Mouse (Mus musculus): ENCODE measurements around the gene Aym1. TPM values are rescaled to one million over a fixed set of nuclear protein-coding genes. Genes with fewer than 3 reads are reported as not detected.
"Not testable (repeated sequence)": the region's sequence is repeated elsewhere in the genome, so short reads cannot be mapped to it uniquely, and the experiment has no call there.

Aym1 gene
- polyA plus RNA-seq, 1 experiment from 2014 or later, result not detected

- H3K36me3 ChIP-seq (ENCODE audit: control insufficient read depth, insufficient read depth, low read length), result no peaks in the 10 kb centered on the region
- H3K4me2 ChIP-seq (ENCODE audit: low read length), result no peak overlapping the region
- H3K9ac ChIP-seq (ENCODE audit: low read length), result no peak overlapping the region
- no peak overlapping the region for H3K4me3 ChIP-seq (ENCODE audit: low read depth, low read length)
- 0 out of 2 replicates have a peak, but pooled peaks cover 4% of the 10 kb centered on the region for H3K4me1 ChIP-seq (ENCODE audit: control insufficient read depth, insufficient read depth, low read length)
- no peak overlapping the region for H3K27ac ChIP-seq (ENCODE audit: low read depth, low read length)
- peaks cover 5% of the 10 kb centered on the region; the same call in 1 of the 2 replicates for H3K9me3 ChIP-seq (replicated peaks; ENCODE audit: control insufficient read depth, low read length)
- peaks cover 47% of the 10 kb centered on the region for H3K27me3 ChIP-seq (replicated peaks; ENCODE audit: control insufficient read depth, insufficient read depth, low read length)
- WGBS, result 63% methylated on average over 4 of the region's 4 CpGs
- no peak for ATAC-seq
- no peak for DNase-seq (ENCODE audit: low spot score)
Measured at GRCm38 (mm10) chr5:113332899-113333298, 24.2 kb upstream of the Aym1 start.

- no peak for ATAC-seq
- peak overlapping the region; percentile 32; the same call in 1 of the 2 replicates for H3K9ac ChIP-seq (ENCODE audit: low read length)
Measured at GRCm38 (mm10) chr5:113334621-113335530, 22.2 kb upstream of the Aym1 start.

GRCm38 (mm10) chr5:113335732-113336131, 21.4 kb upstream of the Aym1 start:
- WGBS, result 2% methylated on average over 17 of the region's 17 CpGs
- Histone ChIP-seq H3K9ac (ENCODE audit: low read length) (peak overlapping the region; percentile 37), H3K4me3 (ENCODE audit: low read depth, low read length) (peak overlapping the region; percentile 18)

More at GRCm38 (mm10) chr5:113334621-113335530, 22.2 kb upstream of the Aym1 start:
- WGBS, result 6% methylated on average over 34 of the region's 34 CpGs
- H3K4me1 ChIP-seq (ENCODE audit: control insufficient read depth, insufficient read depth, low read length), result 0 out of 2 replicates have a peak, but pooled peaks cover 4% of the 10 kb centered on the region
- no peaks in the 10 kb centered on the region for H3K36me3 ChIP-seq (ENCODE audit: control insufficient read depth, insufficient read depth, low read length)
- H3K4me3 ChIP-seq (ENCODE audit: low read depth, low read length), result peak overlapping the region; percentile 18
- no peak overlapping the region for H3K27ac ChIP-seq (ENCODE audit: low read depth, low read length)
- no peaks in the 10 kb centered on the region for H3K9me3 ChIP-seq (replicated peaks; ENCODE audit: control insufficient read depth, low read length)
- peak overlapping the region; percentile 37 for H3K4me2 ChIP-seq (ENCODE audit: low read length)
- no peak for DNase-seq (ENCODE audit: low spot score)
- H3K27me3 ChIP-seq (replicated peaks; ENCODE audit: control insufficient read depth, insufficient read depth, low read length), result peaks cover 47% of the 10 kb centered on the region

GRCm38 (mm10) chr5:113336281-113336680, 20.8 kb upstream of the Aym1 start:
- no peak for DNase-seq (ENCODE audit: low spot score)
- no peak for ATAC-seq
- Histone ChIP-seq H3K27me3 (replicated peaks; ENCODE audit: control insufficient read depth, insufficient read depth, low read length) (peaks cover 47% of the 10 kb centered on the region), H3K9me3 (replicated peaks; ENCODE audit: control insufficient read depth, low read length) (no peaks in the 10 kb centered on the region), H3K36me3 (ENCODE audit: control insufficient read depth, insufficient read depth, low read length) (no peaks in the 10 kb centered on the region), H3K27ac (ENCODE audit: low read depth, low read length) (no peak overlapping the region), H3K9ac (ENCODE audit: low read length) (0 out of 2 replicates have a peak overlapping the region, but pooled peaks have one; percentile 37), H3K4me1 (ENCODE audit: control insufficient read depth, insufficient read depth, low read length) (0 out of 2 replicates have a peak, but pooled peaks cover 4% of the 10 kb centered on the region), H3K4me3 (ENCODE audit: low read depth, low read length) (no peak overlapping the region), H3K4me2 (ENCODE audit: low read length) (no peak overlapping the region; the same call in 1 of the 2 replicates)
- 29% methylated on average over 9 of the region's 9 CpGs for WGBS

More at GRCm38 (mm10) chr5:113335732-113336131, 21.4 kb upstream of the Aym1 start:
- DNase-seq (ENCODE audit: low spot score) (no peak), ATAC-seq (no peak)
- peak overlapping the region; percentile 37 for H3K4me2 ChIP-seq (ENCODE audit: low read length)
- H3K36me3 ChIP-seq (ENCODE audit: control insufficient read depth, insufficient read depth, low read length), result no peaks in the 10 kb centered on the region
- no peak overlapping the region for H3K27ac ChIP-seq (ENCODE audit: low read depth, low read length)
- H3K27me3 ChIP-seq (replicated peaks; ENCODE audit: control insufficient read depth, insufficient read depth, low read length), result peaks cover 47% of the 10 kb centered on the region
- H3K4me1 ChIP-seq (ENCODE audit: control insufficient read depth, insufficient read depth, low read length), result 0 out of 2 replicates have a peak, but pooled peaks cover 4% of the 10 kb centered on the region
- H3K9me3 ChIP-seq (replicated peaks; ENCODE audit: control insufficient read depth, low read length), result no peaks in the 10 kb centered on the region

- no peak overlapping the region for H3K9ac ChIP-seq (ENCODE audit: low read length)
- H3K36me3 ChIP-seq (ENCODE audit: control insufficient read depth, insufficient read depth, low read length), result no peaks in the 10 kb centered on the region
- WGBS, result 27% methylated on average over 16 of the region's 16 CpGs
- peaks cover 8% of the 10 kb centered on the region for H3K4me1 ChIP-seq (ENCODE audit: control insufficient read depth, insufficient read depth, low read length)
- ATAC-seq (no peak), DNase-seq (ENCODE audit: low spot score) (no peak)
- peak overlapping the region; percentile 14; the same call in 1 of the 2 replicates for H3K4me2 ChIP-seq (ENCODE audit: low read length)
- H3K4me3 ChIP-seq (ENCODE audit: low read depth, low read length), result no peak overlapping the region
- H3K27me3 ChIP-seq (replicated peaks; ENCODE audit: control insufficient read depth, insufficient read depth, low read length), result peaks cover 12% of the 10 kb centered on the region
- H3K9me3 ChIP-seq (replicated peaks; ENCODE audit: control insufficient read depth, low read length), result no peaks in the 10 kb centered on the region
- H3K27ac ChIP-seq (ENCODE audit: low read depth, low read length), result no peak overlapping the region
Measured at GRCm38 (mm10) chr5:113344635-113345386, 12.3 kb upstream of the Aym1 start.

- H3K4me2 ChIP-seq (ENCODE audit: low read length), result no peak overlapping the region
- peaks cover 12% of the 10 kb centered on the region for H3K27me3 ChIP-seq (replicated peaks; ENCODE audit: control insufficient read depth, insufficient read depth, low read length)
- no peak overlapping the region for H3K4me3 ChIP-seq (ENCODE audit: low read depth, low read length)
- H3K36me3 ChIP-seq (ENCODE audit: control insufficient read depth, insufficient read depth, low read length), result no peaks in the 10 kb centered on the region
- H3K4me1 ChIP-seq (ENCODE audit: control insufficient read depth, insufficient read depth, low read length), result peaks cover 8% of the 10 kb centered on the region
- WGBS, result 3% methylated on average over 11 of the region's 11 CpGs
- DNase-seq (ENCODE audit: low spot score) (no peak), ATAC-seq (no peak)
- no peak overlapping the region for H3K9ac ChIP-seq (ENCODE audit: low read length)
- no peak overlapping the region for H3K27ac ChIP-seq (ENCODE audit: low read depth, low read length)
- no peaks in the 10 kb centered on the region for H3K9me3 ChIP-seq (replicated peaks; ENCODE audit: control insufficient read depth, low read length)
Measured at GRCm38 (mm10) chr5:113345781-113346180, 11.3 kb upstream of the Aym1 start.

GRCm38 (mm10) chr5:113346651-113347050, 10.4 kb upstream of the Aym1 start:
- not testable (repeated sequence) for H3K9ac ChIP-seq (ENCODE audit: low read length); H3K27ac ChIP-seq (ENCODE audit: low read depth, low read length); H3K4me3 ChIP-seq (ENCODE audit: low read depth, low read length); ATAC-seq; DNase-seq (ENCODE audit: low spot score); H3K4me2 ChIP-seq (ENCODE audit: low read length); H3K9me3 ChIP-seq (replicated peaks; ENCODE audit: control insufficient read depth, low read length); H3K36me3 ChIP-seq (ENCODE audit: control insufficient read depth, insufficient read depth, low read length)
- Histone ChIP-seq H3K4me1 (ENCODE audit: control insufficient read depth, insufficient read depth, low read length) (peaks cover 14% of the 10 kb centered on the region), H3K27me3 (replicated peaks; ENCODE audit: control insufficient read depth, insufficient read depth, low read length) (peaks cover 12% of the 10 kb centered on the region)
- WGBS, result 45% methylated on average over 6 of the region's 6 CpGs

GRCm38 (mm10) chr5:113347593-113347992, 9.5 kb upstream of the Aym1 start:
- Histone ChIP-seq H3K4me2 (ENCODE audit: low read length) (no peak overlapping the region), H3K9ac (ENCODE audit: low read length) (no peak overlapping the region), H3K4me3 (ENCODE audit: low read depth, low read length) (no peak overlapping the region), H3K4me1 (ENCODE audit: control insufficient read depth, insufficient read depth, low read length) (peaks cover 21% of the 10 kb centered on the region), H3K9me3 (replicated peaks; ENCODE audit: control insufficient read depth, low read length) (no peaks in the 10 kb centered on the region), H3K27ac (ENCODE audit: low read depth, low read length) (no peak overlapping the region), H3K36me3 (ENCODE audit: control insufficient read depth, insufficient read depth, low read length) (no peaks in the 10 kb centered on the region), H3K27me3 (replicated peaks; ENCODE audit: control insufficient read depth, insufficient read depth, low read length) (peaks cover 12% of the 10 kb centered on the region)
- ATAC-seq, result no peak
- 29% methylated on average over 12 of the region's 12 CpGs for WGBS
- DNase-seq (ENCODE audit: low spot score), result no peak

All from forebrain, embryonic 14.5 days (tissue).